Comparison of ENCODE assay signal across 1 mouse cellular context in genomic region chr9:103326449-103326848, GRCm38 (mm10).
A peak's percentile ranks its signal among the peaks of the same experiment; 100 is the strongest.
TF ChIP-seq lines count a peak whose summit lies in the region.

No protein-coding gene starts in this region.

TF ChIP-seq in MEL, 35 proteins besides CTCF, POLR2A, EP300 and RAD21 (continued from another document):
- TF ChIP-seq TBP (IDR thresholded peaks at IDR 0.05; ENCODE audit: low read depth, low read length), result peak; percentile 67; the same call in 1 of the 2 replicates
- no peak for TF ChIP-seq USF2 (IDR thresholded peaks at IDR 0.05; ENCODE audit: borderline replicate concordance in 1 of 2, insufficient read depth in 1 of 2, low read depth in 1 of 2, low read length in 2 of 2)
- peak; percentile 96 for TF ChIP-seq TAL1 (IDR thresholded peaks at IDR 0.05; ENCODE audit: low read length)
- 0 out of 2 replicates have a peak, but pooled peaks have one; percentile 20 for TF ChIP-seq ZMIZ1 (IDR thresholded peaks at IDR 0.05; ENCODE audit: low read depth, low read length)
- peak; percentile 70 for TF ChIP-seq ZNF384 (IDR thresholded peaks at IDR 0.05; ENCODE audit: low read depth, low read length)
- TF ChIP-seq HCFC1 (IDR thresholded peaks at IDR 0.05; ENCODE audit: low read depth, low read length), result peak; percentile 33; the same call in 1 of the 2 replicates
- TF ChIP-seq E2F4 (IDR thresholded peaks at IDR 0.05; ENCODE audit: borderline replicate concordance, low read depth, low read length), result no peak
- no peak for TF ChIP-seq GABPA (IDR thresholded peaks at IDR 0.05; ENCODE audit: low read depth, low read length)
- TF ChIP-seq KAT2A (conservative IDR thresholded peaks at IDR 0.05; ENCODE audit: low read depth, low read length), result no peak
- TF ChIP-seq NELFE (IDR thresholded peaks at IDR 0.05; ENCODE audit: low read depth, low read length), result no peak
- TF ChIP-seq CHD1 (IDR thresholded peaks at IDR 0.05; ENCODE audit: low read depth, low read length), result no peak
- TF ChIP-seq TCF12 (IDR thresholded peaks at IDR 0.05; ENCODE audit: low read depth, low read length), result peak; percentile 96
- peak; percentile 84 for TF ChIP-seq MYC (IDR thresholded peaks at IDR 0.05; ENCODE audit: low read depth, low read length)
- no peak for TF ChIP-seq MYB (IDR thresholded peaks at IDR 0.05; ENCODE audit: low read depth, low read length)
- TF ChIP-seq NRF1 (IDR thresholded peaks at IDR 0.05; ENCODE audit: insufficient read depth, low read depth, low read length, poor library complexity, severe bottlenecking), result no peak
- TF ChIP-seq ZKSCAN1 (IDR thresholded peaks at IDR 0.05; ENCODE audit: low read depth, low read length), result no peak
- no peak for TF ChIP-seq ZC3H11A (IDR thresholded peaks at IDR 0.05; ENCODE audit: low read depth, low read length)
- TF ChIP-seq ETS1 (IDR thresholded peaks at IDR 0.05; ENCODE audit: low read depth, low read length), result peak; percentile 93
- TF ChIP-seq POLR2AphosphoS5 (IDR thresholded peaks at IDR 0.05; ENCODE audit: borderline replicate concordance, low read depth, low read length), result no peak
- TF ChIP-seq JUND (IDR thresholded peaks at IDR 0.05; ENCODE audit: low read depth, low read length), result peak; percentile 60; the same call in 1 of the 2 replicates
- peak; percentile 99 for TF ChIP-seq GATA1 (IDR thresholded peaks at IDR 0.05; ENCODE audit: low read depth, low read length)
- no peak; the same call in 1 of the 2 replicates for TF ChIP-seq BHLHE40 (IDR thresholded peaks at IDR 0.05; ENCODE audit: borderline replicate concordance, low read depth, low read length)
- TF ChIP-seq POLR2AphosphoS2 (IDR thresholded peaks at IDR 0.05; ENCODE audit: low read length), result peak; percentile 59; the same call in 1 of the 2 replicates
- TF ChIP-seq UBTF (IDR thresholded peaks at IDR 0.05; ENCODE audit: borderline replicate concordance, insufficient read depth, low read depth, low read length), result no peak
- TF ChIP-seq SIN3A (IDR thresholded peaks at IDR 0.05; ENCODE audit: low read length), result peak; percentile 79; the same call in 1 of the 2 replicates
- 0 out of 2 replicates have a peak, but pooled peaks have one; percentile 28 for TF ChIP-seq ELF1 (IDR thresholded peaks at IDR 0.05; ENCODE audit: low read depth, low read length)
- peak; percentile 73 for TF ChIP-seq MXI1 (IDR thresholded peaks at IDR 0.05; ENCODE audit: low read depth, low read length)
- TF ChIP-seq USF1 (IDR thresholded peaks at IDR 0.05; ENCODE audit: low read depth, low read length), result no peak
- TF ChIP-seq MAX (IDR thresholded peaks at IDR 0.05; ENCODE audit: low read length), result peak; percentile 53; the same call in 1 of the 2 replicates
- no peak for TF ChIP-seq CHD2 (IDR thresholded peaks at IDR 0.05; ENCODE audit: low read length)
- TF ChIP-seq SMC3 (IDR thresholded peaks at IDR 0.05; ENCODE audit: low read depth, low read length), result no peak
